Mouse (Mus musculus) lung, adult 2 months (tissue): Measurements from ENCODE around the gene Pabpn1l.

Experiments
- CTCF ChIP-seq: fragments of 200-500 bp; IDR thresholded peaks from 2 replicates; pipeline ENCODE4 v1.5.1; 2011; ENCODE audit warnings: mild to moderate bottlenecking, low read length, control low read depth; ENCODE audit not compliant: insufficient read depth
- POLR2A ChIP-seq: fragments of 200-500 bp; IDR thresholded peaks from 2 replicates; pipeline ENCODE4 v1.6.1; 2011; ENCODE audit warnings: low read depth, mild to moderate bottlenecking, control low read depth, low read length, borderline replicate concordance; ENCODE audit errors: extremely low read depth

- no peak for TF ChIP-seq POLR2A
- TF ChIP-seq CTCF, result no peak
Measured at GRCm38 (mm10) chr8:122610612-122611277, 11.8 kb downstream of the Pabpn1l start.
